Mouse (Mus musculus): ENCODE results near the gene Prl3d2.
"Not testable (repeated sequence)": the region's sequence is repeated elsewhere in the genome, so short reads cannot be mapped to it uniquely, and the experiment has no call there.

GRCm38 (mm10) chr13:27121398-27121797 is at the start of gene Prl3d2:
- TF ChIP-seq CTCF (conservative IDR thresholded peaks at IDR 0.05; ENCODE audit: insufficient read depth, insufficient read length, low read depth, low read length); POLR2A (IDR thresholded peaks at IDR 0.05; ENCODE audit: low read depth, low read length): not testable (repeated sequence)
